Mouse (Mus musculus): Measurements from ENCODE around the gene Nwd2. TPM values are rescaled to one million over a fixed set of nuclear protein-coding genes. Genes with fewer than 3 reads are reported as not detected.

Gene Nwd2
- total RNA-seq, 2 experiments from 2014 or later, result 35.4 to 45.1 TPM

GRCm38 (mm10) chr5:63819519-63819918, 170.6 kb downstream of the Nwd2 start:
- intact Hi-C loops (cut with DNase I), result loop anchor here (10.0 kb wide), 1 partner anchor 245 kb away; no protein-coding TSS in a partner anchor
- TF ChIP-seq CTCF (IDR thresholded peaks at IDR 0.05), result no peak

GRCm38 (mm10) chr5:63821176-63821575, 172.3 kb downstream of the Nwd2 start:
- intact Hi-C loops (cut with DNase I), result no loop called here
- no peak overlapping the region for H3K4me3 ChIP-seq
- no peak overlapping the region for H3K27ac ChIP-seq
- no peak for DNase-seq (ENCODE audit: extremely low spot score in 1 of 2, low spot score in 2 of 2)
- no peak; the same call in none of the 2 replicates for TF ChIP-seq CTCF (IDR thresholded peaks at IDR 0.05)

More at GRCm38 (mm10) chr5:63819519-63819918, 170.6 kb downstream of the Nwd2 start:
- H3K27ac ChIP-seq, result no peak overlapping the region
- no peak overlapping the region for H3K4me3 ChIP-seq
- DNase-seq (ENCODE audit: extremely low spot score in 1 of 2, low spot score in 2 of 2), result no peak

- no peak for TF ChIP-seq CTCF (IDR thresholded peaks at IDR 0.05)
These were observed 173.0 kb downstream of the Nwd2 start for GRCm38 (mm10) chr5:63821860-63822259.

GRCm38 (mm10) chr5:63823362-63824332, 174.7 kb downstream of the Nwd2 start:
- intact Hi-C loops (cut with DNase I), result no loop called here
- TF ChIP-seq CTCF (IDR thresholded peaks at IDR 0.05), result no peak
- no peak overlapping the region for H3K27ac ChIP-seq

More at GRCm38 (mm10) chr5:63821860-63822259, 173.0 kb downstream of the Nwd2 start:
- Histone ChIP-seq H3K4me3 (no peak overlapping the region), H3K27ac (no peak overlapping the region)
- no peak for DNase-seq (ENCODE audit: extremely low spot score in 1 of 2, low spot score in 2 of 2)
- intact Hi-C loops (cut with DNase I), result no loop called here

GRCm38 (mm10) chr5:63824599-63825350, 175.9 kb downstream of the Nwd2 start:
- intact Hi-C loops (cut with DNase I), result no loop called here
- H3K27ac ChIP-seq, result no peak overlapping the region
- no peak for TF ChIP-seq CTCF (IDR thresholded peaks at IDR 0.05)
- H3K4me3 ChIP-seq, result no peak overlapping the region
- no peak for DNase-seq (ENCODE audit: extremely low spot score in 1 of 2, low spot score in 2 of 2)

More at GRCm38 (mm10) chr5:63823362-63824332, 174.7 kb downstream of the Nwd2 start:
- no peak overlapping the region for H3K4me3 ChIP-seq
- no peak for DNase-seq (ENCODE audit: extremely low spot score in 1 of 2, low spot score in 2 of 2)

GRCm38 (mm10) chr5:63825881-63826280, 177.0 kb downstream of the Nwd2 start:
- Histone ChIP-seq H3K4me3 (no peak overlapping the region), H3K27ac (no peak overlapping the region)
- no peak for TF ChIP-seq CTCF (IDR thresholded peaks at IDR 0.05)
- intact Hi-C loops (cut with DNase I), result no loop called here
- DNase-seq (ENCODE audit: extremely low spot score in 1 of 2, low spot score in 2 of 2), result no peak

- Histone ChIP-seq H3K27ac (no peak overlapping the region), H3K4me3 (no peak overlapping the region)
- intact Hi-C loops (cut with DNase I), result no loop called here
- no peak for TF ChIP-seq CTCF (IDR thresholded peaks at IDR 0.05)
- DNase-seq (ENCODE audit: extremely low spot score in 1 of 2, low spot score in 2 of 2), result no peak
These were observed 178.1 kb downstream of the Nwd2 start for GRCm38 (mm10) chr5:63827006-63827405.

GRCm38 (mm10) chr5:63827415-63828053, 178.6 kb downstream of the Nwd2 start:
- intact Hi-C loops (cut with DNase I), result no loop called here
- no peak for DNase-seq (ENCODE audit: extremely low spot score in 1 of 2, low spot score in 2 of 2)
- Histone ChIP-seq H3K4me3 (no peak overlapping the region), H3K27ac (no peak overlapping the region)
- TF ChIP-seq CTCF (IDR thresholded peaks at IDR 0.05), result no peak

- Histone ChIP-seq H3K27ac (no peak overlapping the region), H3K4me3 (no peak overlapping the region)
- intact Hi-C loops (cut with DNase I), result no loop called here
- no peak for TF ChIP-seq CTCF (IDR thresholded peaks at IDR 0.05)
- DNase-seq (ENCODE audit: extremely low spot score in 1 of 2, low spot score in 2 of 2), result no peak
These were observed 179.7 kb downstream of the Nwd2 start for GRCm38 (mm10) chr5:63828380-63829185.

- intact Hi-C loops (cut with DNase I), result no loop called here
These were observed 182.2 kb downstream of the Nwd2 start for GRCm38 (mm10) chr5:63831054-63831453.

GRCm38 (mm10) chr5:63833955-63834354, 185.1 kb downstream of the Nwd2 start:
- no peak for TF ChIP-seq CTCF (IDR thresholded peaks at IDR 0.05)
- H3K27ac ChIP-seq, result no peak overlapping the region
- intact Hi-C loops (cut with DNase I), result no loop called here
- no peak for DNase-seq (ENCODE audit: extremely low spot score in 1 of 2, low spot score in 2 of 2)
- H3K4me3 ChIP-seq, result no peak overlapping the region

More at GRCm38 (mm10) chr5:63831054-63831453, 182.2 kb downstream of the Nwd2 start:
- DNase-seq (ENCODE audit: extremely low spot score in 1 of 2, low spot score in 2 of 2), result no peak
- no peak overlapping the region for H3K27ac ChIP-seq
- no peak overlapping the region for H3K4me3 ChIP-seq
- TF ChIP-seq CTCF (IDR thresholded peaks at IDR 0.05), result no peak
